Mouse (Mus musculus): ENCODE results near the gene Sorbs1. TPM values are rescaled to one million over a fixed set of nuclear protein-coding genes. Genes with fewer than 3 reads are reported as not detected.

Gene Sorbs1
- polyA plus RNA-seq, 1 experiment from 2014 or later = 24.5 TPM

GRCm38 (mm10) chr19:40363447-40363846, 150.1 kb downstream of the Sorbs1 start:
- Histone ChIP-seq H3K27me3 (ENCODE audit: low read depth, poor library complexity, severe bottlenecking) (no peaks in the 10 kb centered on the region), H3K4me3 (no peak overlapping the region), H3K27ac (no peak overlapping the region), H3K9me3 (replicated peaks) (no peaks in the 10 kb centered on the region), H3K4me1 (peaks cover 9% of the 10 kb centered on the region), H3K36me3 (peaks cover 16% of the 10 kb centered on the region)
- 91% methylated on average over 5 of the region's 5 CpGs for WGBS
- DNase-seq (ENCODE audit: low spot score) = no peak

DNA sequence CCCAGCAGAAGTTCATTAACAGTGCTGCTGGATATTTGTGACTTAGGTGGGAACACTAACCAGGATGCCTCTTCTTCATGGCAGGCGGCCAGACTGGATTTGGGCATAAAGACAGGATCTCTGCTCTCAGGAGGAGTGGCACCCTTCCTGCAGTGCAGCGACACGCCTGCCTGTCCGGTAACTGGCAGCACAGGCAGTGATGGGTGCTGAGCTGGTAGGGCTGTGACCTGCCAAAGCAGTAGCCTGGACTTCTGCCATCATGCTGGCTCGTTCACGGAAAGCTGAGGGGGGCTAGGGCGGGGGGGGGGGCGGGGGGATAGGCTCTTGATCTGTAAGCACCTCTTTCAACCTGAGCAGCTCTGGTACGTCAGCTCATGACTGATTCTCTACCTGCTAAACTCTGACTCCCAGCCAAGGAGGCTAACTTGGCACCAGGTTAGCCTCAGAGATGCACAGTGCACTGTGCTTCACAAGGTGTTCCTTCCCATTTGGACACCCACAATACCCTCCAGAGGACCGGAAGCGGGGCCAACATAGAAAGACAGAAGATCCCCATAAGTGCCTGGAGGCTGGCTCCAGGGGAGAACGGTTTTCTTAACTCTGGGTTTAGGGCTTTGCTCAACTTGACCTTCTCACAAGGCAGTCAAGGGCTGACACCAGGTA, 151.2 kb downstream of the Sorbs1 start:
- peaks cover 9% of the 10 kb centered on the region for H3K4me1 ChIP-seq

GRCm38 (mm10) chr19:40359712-40360394, 153.7 kb downstream of the Sorbs1 start:
- no peak for DNase-seq (ENCODE audit: low spot score)
- no peaks in the 10 kb centered on the region for H3K9me3 ChIP-seq (replicated peaks)
- H3K27ac ChIP-seq = no peak overlapping the region
- 77% methylated on average over 5 of the region's 5 CpGs for WGBS
- H3K27me3 ChIP-seq (ENCODE audit: low read depth, poor library complexity, severe bottlenecking) = no peaks in the 10 kb centered on the region
- H3K36me3 ChIP-seq = peaks cover 15% of the 10 kb centered on the region
- H3K4me3 ChIP-seq = no peak overlapping the region
- H3K4me1 ChIP-seq = no peaks in the 10 kb centered on the region

More for the DNA sequence above, 151.2 kb downstream of the Sorbs1 start:
- 84% methylated on average over 12 of the region's 12 CpGs for WGBS
- no peaks in the 10 kb centered on the region for H3K9me3 ChIP-seq (replicated peaks)
- no peaks in the 10 kb centered on the region for H3K27me3 ChIP-seq (ENCODE audit: low read depth, poor library complexity, severe bottlenecking)
- DNase-seq (ENCODE audit: low spot score) = no peak
- no peak overlapping the region for H3K27ac ChIP-seq
- H3K4me3 ChIP-seq = no peak overlapping the region
- peaks cover 16% of the 10 kb centered on the region for H3K36me3 ChIP-seq

GRCm38 (mm10) chr19:40356536-40357522, 156.8 kb downstream of the Sorbs1 start:
- 86% methylated on average over 15 of the region's 15 CpGs for WGBS
- no peak for DNase-seq (ENCODE audit: low spot score)
- no peaks in the 10 kb centered on the region for H3K4me1 ChIP-seq
- H3K27me3 ChIP-seq (ENCODE audit: low read depth, poor library complexity, severe bottlenecking) = no peaks in the 10 kb centered on the region
- no peaks in the 10 kb centered on the region for H3K36me3 ChIP-seq
- no peak overlapping the region for H3K4me3 ChIP-seq
- no peaks in the 10 kb centered on the region for H3K9me3 ChIP-seq (replicated peaks)
- H3K27ac ChIP-seq = no peak overlapping the region

- 90% methylated on average over 3 of the region's 3 CpGs for WGBS
- H3K4me1 ChIP-seq = no peaks in the 10 kb centered on the region
- H3K27ac ChIP-seq = no peak overlapping the region
Observed at GRCm38 (mm10) chr19:40355075-40355474, 158.5 kb downstream of the Sorbs1 start.

DNA sequence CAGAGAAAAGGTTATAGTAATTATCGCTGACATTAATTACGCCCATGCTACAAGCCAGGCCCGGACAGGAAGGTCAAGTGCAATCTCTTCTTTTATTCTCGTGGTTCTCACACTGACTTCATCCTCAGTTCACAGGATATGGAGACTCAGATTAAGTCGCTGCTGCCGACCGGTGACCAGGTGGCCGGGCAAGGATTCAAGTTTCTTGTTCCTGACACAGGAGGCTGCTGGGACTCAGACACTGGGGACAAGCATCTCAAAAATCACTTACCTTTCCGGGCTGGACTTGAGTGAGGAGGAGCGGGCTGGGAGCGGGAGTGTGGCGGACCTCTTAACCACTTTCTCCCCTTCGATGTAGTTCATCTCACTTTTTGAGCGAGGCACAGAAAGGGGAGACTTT, 161.6 kb downstream of the Sorbs1 start:
- Histone ChIP-seq H3K36me3 (no peaks in the 10 kb centered on the region), H3K9me3 (replicated peaks) (no peaks in the 10 kb centered on the region), H3K27me3 (ENCODE audit: low read depth, poor library complexity, severe bottlenecking) (no peaks in the 10 kb centered on the region), H3K27ac (no peak overlapping the region), H3K4me1 (no peaks in the 10 kb centered on the region), H3K4me3 (no peak overlapping the region)
- DNase-seq (ENCODE audit: low spot score) = no peak
- WGBS = 85% methylated on average over 14 of the region's 14 CpGs

More at GRCm38 (mm10) chr19:40355075-40355474, 158.5 kb downstream of the Sorbs1 start:
- no peak overlapping the region for H3K4me3 ChIP-seq
- H3K9me3 ChIP-seq (replicated peaks) = no peaks in the 10 kb centered on the region
- DNase-seq (ENCODE audit: low spot score) = no peak
- H3K27me3 ChIP-seq (ENCODE audit: low read depth, poor library complexity, severe bottlenecking) = no peaks in the 10 kb centered on the region
- no peaks in the 10 kb centered on the region for H3K36me3 ChIP-seq

GRCm38 (mm10) chr19:40350835-40351234, 162.7 kb downstream of the Sorbs1 start:
- Histone ChIP-seq H3K4me1 (no peaks in the 10 kb centered on the region), H3K36me3 (no peaks in the 10 kb centered on the region), H3K4me3 (no peak overlapping the region), H3K27ac (no peak overlapping the region), H3K9me3 (replicated peaks) (no peaks in the 10 kb centered on the region), H3K27me3 (ENCODE audit: low read depth, poor library complexity, severe bottlenecking) (no peaks in the 10 kb centered on the region)
- no peak for DNase-seq (ENCODE audit: low spot score)
- 91% methylated on average over 4 of the region's 4 CpGs for WGBS

DNA sequence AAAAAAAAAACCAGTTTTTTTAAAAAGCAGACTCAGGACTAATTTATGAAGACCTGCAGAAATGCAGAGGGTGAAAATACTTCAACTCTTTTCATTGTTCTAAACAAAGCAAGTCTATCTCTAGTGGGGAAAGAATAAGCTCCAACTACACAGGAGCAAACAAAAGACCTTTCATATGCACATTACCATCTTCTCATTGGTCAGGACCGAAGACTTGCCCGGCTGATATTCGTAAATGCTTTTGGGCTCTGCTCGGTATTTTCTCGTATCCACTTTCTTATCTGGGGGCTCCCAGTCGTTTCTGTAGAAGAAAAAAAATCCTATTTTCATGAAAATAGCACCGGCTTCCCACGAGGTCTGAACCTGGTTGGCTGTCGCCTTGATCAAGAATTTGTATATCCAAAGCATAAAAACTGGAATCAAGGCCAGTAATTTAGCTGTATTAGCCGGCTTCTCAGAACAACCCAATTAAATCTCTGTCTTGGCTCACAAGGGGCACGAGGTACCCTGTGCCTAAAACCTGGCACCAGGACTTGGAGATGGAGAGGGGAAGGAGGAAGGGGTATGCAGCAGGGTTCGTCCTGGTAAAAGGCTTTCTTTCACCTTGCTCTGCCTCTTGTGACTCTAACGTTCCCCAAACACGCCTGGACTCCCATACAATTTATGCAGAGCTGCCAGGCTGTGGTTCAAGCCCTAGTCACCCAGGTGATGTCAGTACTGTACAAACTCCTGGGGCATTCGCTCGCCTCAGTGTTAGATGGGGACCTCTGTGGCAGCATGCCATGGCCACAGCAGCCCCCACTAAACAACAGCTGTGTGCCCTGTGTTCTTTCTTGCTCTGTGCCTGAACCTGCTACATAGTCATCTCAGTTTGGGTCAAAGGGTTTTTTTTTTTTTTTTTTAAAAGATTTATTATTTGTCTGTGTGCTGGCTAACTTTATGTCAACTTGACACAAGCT, 163.6 kb downstream of the Sorbs1 start:
- 76% methylated on average over 16 of the region's 16 CpGs for WGBS
- no peak overlapping the region for H3K27ac ChIP-seq
- H3K9me3 ChIP-seq (replicated peaks) = no peaks in the 10 kb centered on the region
- H3K4me1 ChIP-seq = no peaks in the 10 kb centered on the region
- H3K4me3 ChIP-seq = no peak overlapping the region
- no peak for DNase-seq (ENCODE audit: low spot score)
- no peaks in the 10 kb centered on the region for H3K36me3 ChIP-seq
- H3K27me3 ChIP-seq (ENCODE audit: low read depth, poor library complexity, severe bottlenecking) = no peaks in the 10 kb centered on the region

DNA sequence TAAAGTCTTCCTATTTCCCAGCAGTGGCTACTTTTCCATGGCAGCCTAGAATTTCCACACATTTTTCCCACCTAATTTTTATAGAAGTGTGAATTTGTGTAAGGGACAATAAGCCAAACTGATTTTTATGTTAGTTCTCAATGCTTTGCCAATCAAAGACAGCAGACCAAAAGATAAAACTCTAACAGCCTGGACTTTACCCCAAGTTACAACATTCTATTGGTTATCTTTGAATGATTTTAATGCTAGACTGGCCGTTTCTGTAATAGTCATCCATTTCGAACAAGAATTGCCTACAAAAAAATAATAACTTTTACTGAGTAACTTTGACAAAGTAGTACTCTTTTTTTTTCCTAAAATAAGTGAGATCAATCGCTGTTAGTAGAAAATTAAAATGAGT, 164.3 kb downstream of the Sorbs1 start:
- Histone ChIP-seq H3K4me3 (no peak overlapping the region), H3K27ac (no peak overlapping the region), H3K27me3 (ENCODE audit: low read depth, poor library complexity, severe bottlenecking) (no peaks in the 10 kb centered on the region), H3K4me1 (no peaks in the 10 kb centered on the region), H3K9me3 (replicated peaks) (no peaks in the 10 kb centered on the region), H3K36me3 (no peaks in the 10 kb centered on the region)
- no peak for DNase-seq (ENCODE audit: low spot score)
- WGBS = 79% methylated on average over 3 of the region's 3 CpGs

GRCm38 (mm10) chr19:40348652-40349051, 164.9 kb downstream of the Sorbs1 start:
- DNase-seq (ENCODE audit: low spot score) = no peak
- H3K4me1 ChIP-seq = no peaks in the 10 kb centered on the region
- no peaks in the 10 kb centered on the region for H3K27me3 ChIP-seq (ENCODE audit: low read depth, poor library complexity, severe bottlenecking)
- no peaks in the 10 kb centered on the region for H3K9me3 ChIP-seq (replicated peaks)
- 45% methylated on average over 2 of the region's 2 CpGs for WGBS
- no peaks in the 10 kb centered on the region for H3K36me3 ChIP-seq
- no peak overlapping the region for H3K27ac ChIP-seq
- H3K4me3 ChIP-seq = no peak overlapping the region

DNA sequence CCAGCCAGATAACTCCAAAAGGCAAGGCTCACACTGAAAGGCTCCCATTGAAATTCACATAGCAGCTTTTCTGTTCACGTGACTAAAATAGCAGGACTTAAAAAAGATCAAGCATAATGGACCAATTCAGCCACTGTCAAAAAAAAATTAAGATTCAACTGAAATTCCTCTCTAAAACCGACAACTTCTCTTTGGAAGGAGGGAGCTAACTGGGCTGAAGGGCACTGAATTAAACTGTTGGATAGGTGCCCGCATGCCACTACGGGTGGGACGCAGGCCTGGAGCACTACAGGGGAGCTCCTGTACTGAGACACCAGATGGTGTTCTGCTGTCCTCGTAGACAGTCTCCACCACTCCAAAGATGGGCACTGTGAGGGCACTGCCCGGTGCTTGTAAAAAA, 165.4 kb downstream of the Sorbs1 start:
- DNase-seq (ENCODE audit: low spot score) = no peak
- Histone ChIP-seq H3K27ac (no peak overlapping the region), H3K4me1 (no peaks in the 10 kb centered on the region), H3K4me3 (no peak overlapping the region), H3K27me3 (ENCODE audit: low read depth, poor library complexity, severe bottlenecking) (no peaks in the 10 kb centered on the region), H3K36me3 (no peaks in the 10 kb centered on the region), H3K9me3 (replicated peaks) (no peaks in the 10 kb centered on the region)
- WGBS = 89% methylated on average over 7 of the region's 7 CpGs

DNA sequence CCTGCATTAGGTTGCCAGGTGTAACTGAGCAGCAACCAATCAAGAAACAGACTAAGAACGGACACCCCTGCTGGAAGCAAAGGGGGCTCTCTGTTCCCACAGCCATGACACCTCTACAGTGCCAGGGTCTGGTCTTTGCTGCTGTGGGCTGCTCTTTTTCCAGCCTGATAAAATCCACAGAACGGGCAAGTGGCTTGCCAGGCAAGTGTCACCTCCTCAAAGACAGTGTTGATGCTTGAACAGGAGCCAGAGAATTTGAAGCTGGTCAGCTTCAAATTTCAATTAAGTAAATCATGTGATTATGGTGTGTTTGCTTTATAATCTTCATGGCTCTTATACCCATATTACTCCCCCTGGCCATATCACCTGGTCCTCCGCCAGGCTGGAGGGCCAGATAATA, 166.7 kb downstream of the Sorbs1 start:
- no peak for DNase-seq (ENCODE audit: low spot score)
- Histone ChIP-seq H3K9me3 (replicated peaks) (no peaks in the 10 kb centered on the region), H3K27me3 (ENCODE audit: low read depth, poor library complexity, severe bottlenecking) (no peaks in the 10 kb centered on the region), H3K27ac (no peak overlapping the region), H3K4me1 (no peaks in the 10 kb centered on the region), H3K4me3 (no peak overlapping the region), H3K36me3 (no peaks in the 10 kb centered on the region)
- WGBS = 92% methylated on average over 3 of the region's 3 CpGs

All from limb, embryonic 10.5 days (tissue).